Mouse (Mus musculus) cerebellum, adult 9-11 months (tissue): ENCODE data around the gene Maip1.

Source experiments
- DNase-seq: peaks from one replicate; pipeline ENCODE4 v3.0.0; 2022

Gene Maip1

DNA sequence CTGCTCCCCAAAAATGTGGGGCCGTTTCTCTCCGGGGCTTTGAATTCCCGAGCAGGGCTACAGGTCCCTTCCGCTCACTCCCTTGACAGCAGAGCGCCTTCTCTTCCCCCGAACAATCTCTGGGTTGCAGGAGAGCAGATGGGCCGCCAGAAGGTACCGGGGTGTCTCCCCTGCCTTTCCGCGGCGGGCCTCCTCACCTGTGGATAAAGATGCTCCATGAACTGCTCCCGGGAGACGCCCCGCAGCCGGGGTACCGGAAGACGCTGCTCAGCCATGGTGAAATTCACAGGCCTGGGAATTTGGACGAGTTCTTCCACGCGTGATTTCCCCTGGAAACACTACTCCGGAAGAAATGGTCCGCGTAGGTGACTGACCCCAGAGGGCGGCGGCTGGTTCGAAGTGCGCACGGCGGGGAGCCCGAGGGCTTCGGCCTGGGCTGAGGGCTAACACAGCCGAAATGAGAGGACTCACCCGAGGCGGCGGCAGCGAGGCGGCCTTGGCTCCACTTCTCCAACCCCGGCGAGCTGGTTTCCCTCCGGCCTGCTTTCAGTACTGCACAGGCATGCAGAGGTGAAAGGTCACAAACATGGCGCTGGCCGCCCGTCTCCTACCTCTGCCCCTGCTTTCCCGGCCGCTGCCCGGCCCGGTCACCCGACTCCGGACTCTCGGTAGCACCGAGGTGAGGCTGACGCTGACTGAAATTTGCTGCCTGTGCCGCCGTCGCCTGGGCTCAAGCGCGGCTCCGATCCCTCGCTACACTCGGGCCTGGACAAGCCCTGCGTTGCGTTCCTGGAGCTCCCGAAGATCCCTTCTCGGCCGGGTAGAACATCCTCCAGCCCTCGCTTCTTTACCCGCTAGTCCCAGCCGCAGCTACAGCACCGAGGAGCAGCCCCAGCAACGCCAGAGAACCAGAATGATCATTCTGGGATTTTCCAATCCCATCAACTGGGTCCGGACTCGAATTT lies at the start of gene Maip1, which contains the start of gene Tyw5:
Gene Maip1 (plus strand): TSS at position 142 of the 965 bp plus-strand sequence.
Gene Tyw5 (minus strand): TSS at position 915 of the 965 bp plus-strand sequence.
- peak; percentile 85 for DNase-seq

DNA sequence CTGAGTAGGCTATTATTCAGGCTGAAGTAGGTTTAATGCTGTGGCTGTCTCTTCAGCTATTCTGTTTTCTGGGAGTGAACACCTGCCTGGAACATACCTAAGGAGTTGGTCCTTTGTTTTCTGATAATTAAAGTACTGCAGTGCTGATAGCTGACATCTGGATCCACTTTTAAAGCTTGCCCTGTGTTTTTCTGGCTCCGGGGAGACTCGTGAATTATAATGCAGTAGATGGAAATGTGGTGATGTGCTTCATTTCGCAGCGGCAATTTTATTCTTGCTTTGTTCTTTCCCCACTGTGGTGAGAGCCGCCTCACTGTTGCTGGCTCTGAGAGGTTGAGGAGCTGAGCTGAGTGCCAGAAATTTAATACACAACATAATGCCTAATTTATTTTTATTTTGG lies 47.6 kb upstream of the Maip1 start:
- no peak for DNase-seq

DNA sequence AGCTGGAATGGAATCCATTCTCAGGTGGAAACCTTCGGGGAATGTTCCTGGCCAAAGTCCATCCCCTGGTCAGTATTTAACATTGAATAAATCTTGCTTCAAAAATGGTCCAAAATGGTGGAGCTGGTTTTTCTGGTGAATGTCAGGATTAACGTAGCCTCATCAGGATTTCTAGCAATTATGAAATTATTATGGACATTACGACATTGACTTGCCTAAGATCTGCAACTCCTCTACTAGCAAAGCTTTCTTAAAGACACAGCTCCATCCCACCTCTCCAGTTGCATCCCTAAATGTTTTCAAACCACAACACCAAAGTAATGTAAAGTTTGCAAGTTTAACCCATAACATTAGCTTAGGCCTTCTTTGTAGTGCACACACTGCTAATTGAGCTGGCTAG lies 38.7 kb upstream of the Maip1 start:
- DNase-seq, result no peak

DNA sequence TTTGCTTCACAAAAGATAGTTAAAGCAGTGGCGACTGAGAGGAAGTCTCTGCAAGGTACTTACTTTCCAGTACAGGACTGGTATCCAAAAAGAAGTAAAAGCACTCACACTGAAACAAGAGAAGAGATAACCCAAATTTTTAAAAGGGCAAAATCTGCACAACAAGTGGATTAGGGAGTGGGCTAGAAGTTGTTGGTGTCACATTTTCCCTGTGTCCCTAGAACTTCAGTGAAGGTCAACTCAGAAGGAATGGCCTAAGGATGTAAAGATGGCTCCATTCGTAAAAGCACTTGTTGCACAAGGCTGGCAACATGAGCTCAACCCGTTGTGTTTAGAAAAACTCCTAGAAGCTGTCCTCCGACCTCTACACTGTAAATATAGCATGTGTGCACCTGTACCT lies 37.0 kb upstream of the Maip1 start:
- no peak for DNase-seq

DNA sequence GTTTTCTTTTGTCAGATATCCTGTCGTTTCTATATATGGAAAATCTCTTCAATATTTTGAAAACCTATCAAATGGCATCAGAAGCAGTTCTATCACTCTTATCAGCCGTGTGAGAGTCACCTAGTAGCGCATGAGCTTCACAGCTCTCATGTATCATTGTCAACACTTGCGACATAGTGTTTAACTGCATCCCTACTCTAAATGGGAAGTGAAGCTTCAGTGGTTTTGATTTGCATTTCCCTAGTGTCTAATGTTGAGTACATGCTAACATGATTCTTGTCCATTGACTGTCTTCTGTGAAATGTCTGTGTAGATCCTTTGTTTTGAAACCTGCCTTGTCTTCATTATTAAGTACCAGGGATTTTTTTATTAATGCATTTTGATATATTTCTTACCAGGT lies 35.7 kb upstream of the Maip1 start:
- no peak for DNase-seq

DNA sequence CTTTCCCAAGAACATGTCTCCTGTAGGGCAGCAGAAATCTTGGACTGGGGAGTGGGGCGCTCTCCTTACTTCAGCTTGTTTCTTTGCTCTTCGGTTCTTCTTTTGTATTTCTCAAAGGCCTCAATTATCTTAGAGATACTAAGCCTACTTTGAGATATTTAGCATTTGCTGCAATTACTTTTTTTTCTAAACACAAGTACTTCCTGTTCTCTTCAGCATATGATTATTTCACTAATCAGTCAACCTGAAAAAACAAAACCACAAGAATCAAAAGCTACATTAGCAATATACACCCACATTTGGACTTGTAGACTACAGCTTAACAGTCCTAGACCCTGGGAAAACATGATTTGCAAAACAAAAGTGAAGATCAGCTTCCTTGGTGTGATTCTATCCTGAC lies 30.9 kb upstream of the Maip1 start:
- DNase-seq, result no peak

DNA sequence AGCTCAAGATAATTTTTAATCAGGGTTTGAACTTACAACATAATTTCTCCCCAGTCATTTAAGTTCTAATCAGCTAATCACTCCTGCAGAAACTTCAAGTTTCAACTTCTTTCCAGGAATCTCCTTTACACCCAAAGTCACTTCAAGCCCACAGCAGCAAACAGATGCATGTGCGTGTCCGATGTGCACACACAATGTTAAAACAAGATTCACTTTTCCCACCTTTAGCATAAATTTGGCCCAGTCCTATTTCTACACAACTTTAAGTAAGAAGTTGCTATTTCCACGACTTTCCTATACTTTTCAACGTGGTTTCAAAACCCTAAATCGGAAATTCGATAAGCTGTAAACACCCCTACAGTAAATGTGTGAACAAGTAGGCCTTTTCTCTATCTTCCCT lies 29.3 kb upstream of the Maip1 start:
- DNase-seq, result no peak

DNA sequence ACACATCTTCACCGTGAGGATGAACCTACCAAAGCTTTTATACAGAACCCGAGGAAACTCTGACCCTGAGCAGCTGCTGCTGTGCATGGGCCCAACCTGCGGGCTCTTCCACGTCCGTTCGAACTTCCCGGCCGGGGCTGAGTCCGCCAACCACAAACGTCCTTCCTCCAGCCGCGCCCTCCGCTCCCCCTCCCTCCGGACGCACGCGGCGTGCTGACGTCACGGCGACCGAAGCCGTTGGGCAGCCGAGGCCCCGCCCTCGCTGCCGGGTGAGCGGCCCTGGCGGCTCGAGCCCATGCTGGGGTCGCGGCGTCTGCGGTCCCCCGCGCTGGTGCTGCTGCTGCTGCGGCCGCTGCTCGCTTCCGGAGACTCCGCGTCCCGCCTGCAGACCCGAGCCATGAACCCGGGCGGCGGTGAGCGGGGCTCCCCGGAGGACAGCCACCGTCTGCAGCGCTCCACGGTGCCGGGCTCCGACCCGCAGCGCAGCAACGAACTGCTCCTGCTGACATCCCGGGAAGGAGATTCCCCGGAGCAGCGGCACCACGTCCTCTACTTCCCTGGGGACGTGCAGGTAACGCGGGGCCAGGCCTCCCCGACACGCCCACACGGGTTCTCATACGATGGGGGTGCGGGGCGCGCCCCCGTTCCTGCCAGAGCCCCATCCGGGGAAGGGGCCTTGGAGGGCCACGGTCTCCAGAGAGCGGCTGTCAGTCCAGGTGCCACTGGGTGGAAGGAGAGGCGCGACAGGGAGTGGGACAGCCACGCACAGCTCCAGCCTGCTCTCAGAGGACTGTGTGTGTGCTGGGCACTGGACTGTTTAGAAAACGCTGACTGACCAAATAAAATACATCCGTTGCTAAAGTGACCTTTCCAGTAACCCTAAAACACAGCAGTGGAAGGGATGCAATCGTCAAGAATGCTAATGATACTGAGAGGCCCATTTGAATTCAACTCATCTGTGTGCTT lies 28.5 kb upstream of the Maip1 start, which contains the start of gene 1700066M21Rik:
Gene 1700066M21Rik (plus strand): TSS at position 245 of the 966 bp plus-strand sequence.
- peak; percentile 94 for DNase-seq

DNA sequence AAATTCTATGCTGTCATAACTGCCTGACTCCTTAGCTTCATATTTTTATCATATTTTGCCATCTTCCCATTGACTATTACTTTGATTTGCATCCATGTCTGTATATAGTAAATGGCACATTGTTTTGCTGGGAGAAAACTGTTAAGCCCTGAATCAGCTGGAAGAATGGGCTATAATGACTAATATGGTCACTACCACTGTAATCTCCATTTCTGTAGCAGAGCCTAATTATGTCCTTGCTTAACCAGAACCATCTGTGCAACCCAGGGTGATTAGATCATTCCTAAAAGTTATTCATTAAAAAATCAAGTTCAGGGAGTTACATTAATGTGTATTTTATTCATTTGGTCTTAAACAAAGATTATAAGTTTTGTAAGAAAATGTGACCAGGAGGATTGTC lies 19.6 kb upstream of the Maip1 start:
- no peak for DNase-seq

DNA sequence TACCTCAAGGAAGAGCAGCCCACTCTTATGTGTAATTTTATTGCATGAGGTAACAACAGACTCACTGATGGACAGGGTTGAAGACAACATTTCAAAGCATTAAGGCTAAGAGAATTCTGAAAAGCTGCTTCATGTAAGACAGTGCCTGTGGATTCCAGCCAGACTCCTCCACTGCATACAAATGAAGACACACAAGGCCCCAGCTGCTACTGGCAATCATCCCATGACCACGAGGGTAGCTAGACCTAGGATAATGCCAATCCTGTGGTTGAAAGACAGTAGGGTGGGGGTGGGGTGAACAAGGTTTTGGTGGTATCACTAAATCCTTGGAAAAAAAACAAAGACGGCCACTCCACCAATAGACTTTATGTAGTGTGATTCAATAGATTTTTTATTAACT lies 18.3 kb upstream of the Maip1 start:
- peak; percentile 46 for DNase-seq

DNA sequence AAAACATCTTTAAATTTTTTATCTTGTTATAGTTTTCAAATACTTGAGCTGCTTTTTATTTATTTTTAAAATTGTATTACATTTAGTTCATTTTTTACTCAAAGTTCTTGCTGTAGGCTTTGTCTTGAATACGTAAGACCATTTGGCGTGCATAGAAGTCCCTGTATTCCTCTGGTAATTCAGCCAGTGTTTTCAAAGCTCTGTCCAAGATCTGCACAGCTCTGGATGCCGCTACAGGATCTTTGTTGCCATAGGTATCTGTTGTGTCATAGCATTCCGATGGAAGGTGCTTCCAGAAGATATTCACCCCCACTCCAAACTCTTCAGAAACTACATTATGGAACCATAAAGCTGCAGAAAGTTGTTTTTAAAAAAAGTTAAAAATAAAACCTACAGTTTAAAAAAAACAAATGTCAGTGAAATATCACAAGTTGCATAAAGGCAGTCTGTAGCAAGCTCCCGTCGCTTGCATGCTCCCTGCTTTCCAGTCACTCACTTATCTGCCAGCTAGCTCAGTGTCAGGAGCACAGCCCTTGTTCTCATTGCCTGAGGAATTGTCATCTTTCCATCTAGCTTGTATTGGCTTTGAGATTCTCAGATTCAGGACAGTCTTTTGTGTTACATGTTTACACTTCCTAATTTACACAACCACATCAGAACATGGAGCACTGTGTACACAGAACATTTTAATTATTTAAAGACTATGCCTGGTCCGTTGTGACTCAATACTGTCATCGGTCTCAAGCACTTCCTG lies 17.5 kb upstream of the Maip1 start:
- DNase-seq, result no peak

DNA sequence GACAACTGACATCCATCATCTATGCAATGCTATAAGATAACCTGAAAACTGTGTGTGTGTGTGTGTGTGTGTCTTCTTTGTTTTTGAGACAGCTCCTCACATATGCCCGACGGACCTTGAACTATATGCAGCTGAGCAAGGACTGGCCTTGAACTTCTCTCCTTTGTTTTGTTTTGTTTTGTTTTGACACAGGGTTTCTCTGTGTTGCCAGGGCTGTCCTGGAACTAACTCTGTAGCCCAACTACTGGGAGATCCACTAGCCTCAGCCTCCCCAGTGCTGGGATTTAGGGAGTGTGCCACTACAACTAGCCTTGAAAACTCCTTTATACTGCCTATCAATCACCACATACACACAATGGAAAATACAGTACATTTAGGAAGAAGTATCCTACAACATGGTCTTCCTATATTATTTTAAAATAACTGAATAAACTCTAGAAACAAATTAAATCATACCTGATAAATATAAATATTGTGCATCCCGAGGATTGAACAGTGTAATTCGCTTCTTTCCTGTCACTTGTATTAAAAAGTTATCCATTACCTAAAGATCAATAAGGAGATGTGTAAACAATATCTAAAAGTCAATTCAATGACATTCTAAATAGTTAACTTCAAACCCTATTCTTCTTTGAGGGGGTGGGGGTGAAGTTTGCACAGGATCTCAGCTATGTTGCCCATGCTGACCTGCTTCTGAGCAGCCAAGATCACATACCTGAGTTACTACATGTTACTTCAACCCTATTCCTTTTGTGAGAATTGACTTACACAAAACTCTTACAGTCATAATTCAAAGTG lies 14.9 kb upstream of the Maip1 start:
- no peak for DNase-seq

DNA sequence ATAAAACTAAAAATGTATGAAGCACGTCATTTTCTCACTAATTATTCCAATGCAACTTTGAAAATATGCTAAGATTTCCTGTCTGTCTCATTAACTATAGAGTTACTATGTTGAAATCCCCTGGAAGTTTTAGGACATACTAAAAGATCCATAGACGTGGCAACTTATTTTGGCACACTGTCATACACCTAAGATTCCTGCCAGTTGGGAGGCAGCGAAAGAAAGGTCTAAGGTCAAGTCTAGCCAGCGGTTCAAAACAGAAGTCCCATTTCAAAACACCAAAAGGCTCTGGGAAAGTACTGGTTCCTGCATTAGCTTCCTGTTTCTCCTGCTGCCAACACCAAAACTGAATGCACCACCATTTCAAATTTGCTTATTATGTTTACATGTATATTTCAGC lies 13.7 kb upstream of the Maip1 start:
- DNase-seq, result no peak

DNA sequence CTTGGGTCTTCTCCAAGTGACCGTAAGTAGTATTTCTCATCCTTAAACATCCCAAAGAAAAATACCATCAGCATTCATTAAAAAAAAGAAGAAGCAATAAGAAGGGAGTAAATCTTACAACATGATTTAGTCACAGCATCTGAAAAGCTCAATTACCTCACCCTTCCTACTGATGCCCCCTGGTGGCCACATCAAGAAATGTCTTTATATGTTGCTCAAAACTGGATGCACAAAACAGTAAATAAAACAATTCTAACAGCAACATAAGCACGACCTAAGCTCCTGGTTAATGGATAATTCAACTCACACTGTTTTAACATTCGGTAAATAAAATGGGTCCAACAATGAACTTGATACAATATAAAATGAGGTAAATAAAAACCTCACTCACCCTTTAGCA lies 12.1 kb upstream of the Maip1 start:
- DNase-seq, result peak; percentile 22

DNA sequence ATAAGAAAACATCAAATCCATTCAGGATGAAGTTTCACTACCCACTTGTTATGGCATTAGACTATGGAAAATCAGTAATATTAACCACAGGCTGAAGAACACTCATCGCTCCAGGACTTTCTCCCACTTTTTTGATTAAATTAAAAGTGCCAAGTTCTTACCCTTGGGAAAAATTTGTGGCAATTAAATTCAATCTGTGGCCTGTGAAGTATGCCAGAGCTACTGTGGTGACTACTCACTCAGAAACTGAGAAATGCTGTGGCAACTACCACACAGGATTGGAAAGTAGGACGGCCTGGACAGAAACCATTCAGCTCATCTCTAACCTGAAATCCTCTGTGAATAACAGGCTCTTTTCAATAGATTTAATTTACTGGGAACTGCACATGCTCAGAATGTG lies 5.8 kb upstream of the Maip1 start:
- no peak for DNase-seq

DNA sequence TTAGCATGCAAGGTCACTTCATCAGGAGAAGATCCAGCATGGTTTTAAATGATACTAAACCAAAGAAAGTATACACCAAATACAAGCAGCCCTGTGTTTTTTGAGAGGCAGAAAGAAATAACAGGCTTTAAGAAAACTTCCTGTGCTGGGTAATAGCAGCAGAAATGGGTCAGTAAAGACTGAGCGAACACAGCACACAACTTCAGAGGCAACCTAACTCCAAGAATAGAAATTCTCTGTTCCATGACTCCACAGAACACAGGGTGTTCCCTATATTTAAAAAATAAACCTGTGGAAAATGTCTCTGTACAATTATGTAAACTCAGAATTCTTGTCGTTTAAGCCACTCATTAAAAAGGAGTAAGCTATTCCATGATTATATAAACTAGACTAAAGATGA lies 5.3 kb upstream of the Maip1 start:
- no peak for DNase-seq

DNA sequence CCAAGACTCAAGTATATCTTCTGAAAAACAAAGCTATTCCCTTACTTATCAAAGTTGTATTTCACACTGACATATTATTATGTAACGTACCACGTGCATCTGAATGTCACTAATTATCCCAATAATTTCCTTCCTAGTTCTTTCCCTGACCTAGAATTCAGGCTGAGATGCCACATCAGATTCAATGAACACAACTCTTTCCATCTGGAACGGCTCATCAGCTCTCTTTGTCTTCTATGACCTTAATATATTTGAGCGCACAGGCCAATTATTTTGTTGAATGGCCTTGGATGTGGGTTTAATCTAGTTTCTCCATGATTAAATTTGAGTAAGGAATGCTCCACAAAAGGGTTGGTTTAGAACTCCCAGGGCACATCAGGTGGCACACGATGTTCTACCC lies 4.0 kb upstream of the Maip1 start:
- DNase-seq, result no peak

DNA sequence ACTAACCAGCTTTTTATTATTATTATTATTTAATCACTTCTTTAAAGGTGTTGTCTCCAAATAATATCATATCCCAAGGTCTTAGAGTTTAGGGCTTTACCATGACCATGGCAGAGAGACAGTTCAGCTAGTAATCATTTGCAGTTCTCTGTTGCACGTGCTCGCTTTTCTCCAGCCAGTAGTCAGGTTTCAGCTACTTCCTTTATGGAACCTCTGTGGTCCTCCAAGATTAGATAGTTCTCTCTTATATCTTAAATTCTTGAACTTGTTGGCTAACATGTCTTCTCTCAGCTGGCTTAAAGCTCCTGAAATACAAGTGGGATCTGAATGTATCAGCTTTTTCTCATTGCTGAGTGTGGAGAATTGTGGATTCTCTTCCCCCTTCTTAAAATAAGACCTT lies 2.9 kb downstream of the Maip1 start:
- DNase-seq, result no peak

DNA sequence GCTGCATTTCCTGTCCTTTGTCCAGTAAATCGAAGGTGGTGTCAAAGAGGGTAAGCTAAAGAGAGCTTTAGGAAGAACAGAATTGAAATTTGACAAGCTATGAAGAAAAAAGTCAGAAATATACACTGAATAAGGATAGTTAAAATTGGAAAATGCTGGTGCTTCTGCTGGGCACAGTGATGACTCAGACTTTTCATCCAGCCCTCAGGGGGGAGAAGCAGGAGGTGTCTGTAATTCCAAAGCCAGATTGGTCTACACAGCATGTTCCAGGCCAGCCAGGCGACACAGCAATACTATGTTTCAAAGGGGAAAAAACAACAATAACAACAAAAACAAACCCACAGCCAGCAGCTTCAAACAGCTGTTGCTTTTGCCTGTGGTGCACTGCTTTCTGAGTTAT lies 7.3 kb downstream of the Maip1 start:
- no peak for DNase-seq

DNA sequence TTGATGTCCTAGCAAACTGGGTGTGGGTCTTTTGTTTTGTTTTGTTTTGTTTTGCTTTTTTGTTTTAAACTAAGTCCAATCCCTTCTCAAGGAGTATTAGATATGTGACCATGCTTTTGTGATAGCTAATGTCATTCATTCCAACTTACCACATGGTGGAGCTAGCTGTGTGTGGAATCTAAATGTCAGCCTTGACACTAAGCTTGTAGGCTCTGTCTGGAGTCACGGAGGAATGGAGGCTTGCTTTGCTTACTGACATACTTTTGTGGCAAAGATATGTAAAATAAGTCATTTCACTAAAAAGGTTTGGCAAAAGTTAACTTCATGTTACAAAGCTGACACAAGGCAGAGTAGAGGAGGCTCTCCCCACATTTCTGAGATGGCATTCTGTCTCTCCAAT lies 17.6 kb downstream of the Maip1 start:
- DNase-seq, result no peak

DNA sequence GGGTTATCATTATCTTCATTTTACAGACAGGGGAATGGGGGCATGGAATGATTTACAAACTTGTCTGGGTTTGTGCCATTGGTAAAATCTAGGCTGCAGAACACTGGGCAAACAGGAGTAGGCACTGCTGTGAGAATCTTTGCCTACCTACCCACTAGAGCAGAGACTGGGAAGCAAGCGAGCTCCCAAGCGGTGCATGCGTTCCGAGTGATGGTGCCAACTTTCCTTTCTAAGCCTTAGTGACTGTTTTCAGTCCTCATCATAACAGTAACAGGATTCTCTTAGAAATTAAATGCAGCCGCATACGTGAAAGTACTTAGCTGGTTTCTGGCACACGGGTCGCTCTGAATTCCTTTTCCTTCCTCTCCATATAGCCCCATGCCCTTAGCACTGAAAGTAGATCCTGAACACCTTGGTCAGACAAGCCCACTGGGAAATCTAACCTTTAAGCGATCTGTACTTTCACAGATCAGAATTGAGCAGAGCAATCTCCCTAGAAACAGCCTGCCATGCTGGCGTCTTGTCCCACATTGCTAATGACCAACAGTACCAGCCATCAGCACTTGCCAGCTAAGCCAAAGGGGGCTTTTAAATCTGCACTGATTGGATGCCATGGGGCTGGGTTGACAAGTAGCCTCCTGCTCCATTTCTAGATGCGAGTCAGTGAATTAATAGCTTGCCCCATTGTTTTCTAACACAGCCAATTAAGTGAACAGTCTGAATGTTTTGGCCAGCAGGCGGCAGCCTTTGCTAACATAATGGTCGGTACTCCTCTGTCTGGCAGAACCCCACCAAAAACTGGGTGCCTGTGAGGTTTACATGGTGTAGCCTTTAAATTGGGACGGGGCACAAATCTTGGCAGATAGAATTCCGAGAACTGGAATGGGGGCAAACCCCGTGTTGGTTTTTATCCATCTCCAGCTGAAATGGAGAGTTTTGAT lies 22.5 kb downstream of the Maip1 start:
- DNase-seq, result peak; percentile 70
